Mouse (Mus musculus) CH12.LX (cell line): ENCODE measurements at regions not wholly inside any gene's neighbourhood (a gene's known extent, or its start where the extent isn't known, plus 50 kb on each side); places are given as distances from the start of the nearest gene placed in this dataset.

Source experiments
- DNase-seq: peaks from one replicate; pipeline ENCODE4 v3.0.0-alpha.2; 2013; ENCODE audit errors: extremely low read depth
- H3K27ac ChIP-seq: 2 replicates; pipeline ENCODE4 v1.5.1; 2012; ENCODE audit warnings: low read depth, mild to moderate bottlenecking, control low read depth, moderate library complexity; ENCODE audit not compliant: insufficient read depth
- H3K27me3 ChIP-seq: replicated peaks from 2 replicates; pipeline ENCODE3; 2012; ENCODE audit warnings: inconsistent platforms
- H3K36me3 ChIP-seq, 2 experiments: replicated peaks in 1 of 2; 2 replicates each; pipeline versions ENCODE3 to v1.6.1; 2012; ENCODE audit warnings: inconsistent platforms in 1 of 2, low read length in 1 of 2, mild to moderate bottlenecking in 1 of 2, mixed read lengths in 1 of 2, moderate library complexity in 1 of 2; ENCODE audit not compliant: control insufficient read depth in 1 of 2, insufficient read depth in 1 of 2
- H3K4me1 ChIP-seq, 2 experiments: 2 replicates each; pipeline ENCODE4 v1.6.1; 2012; ENCODE audit warnings: inconsistent platforms in 1 of 2, moderate library complexity in 1 of 2; ENCODE audit not compliant: insufficient read depth in 2 of 2, control insufficient read depth in 1 of 2
- H3K4me2 ChIP-seq: 2 replicates; pipeline ENCODE4 v1.6.1; 2012; ENCODE audit warnings: low read depth, mild to moderate bottlenecking, control low read depth; ENCODE audit not compliant: poor library complexity, insufficient read depth, severe bottlenecking
- H3K4me3 ChIP-seq, 3 experiments: fragments of 150-350 bp in 1 of 3; sonication (generic) in 1 of 3; replicated peaks in 1 of 3; 2 replicates each; pipeline versions ENCODE3 to v1.5.1; 2011 to 2012; ENCODE audit warnings: low read depth in 2 of 3, low read length in 2 of 3, mild to moderate bottlenecking in 2 of 3, moderate library complexity in 2 of 3, control low read depth in 1 of 3, improper control_type of control experiment in 1 of 3, inconsistent platforms in 1 of 3, mixed read lengths in 1 of 3; ENCODE audit not compliant: poor library complexity in 1 of 3
- H3K79me2 ChIP-seq: replicated peaks from 2 replicates; pipeline ENCODE4 v1.6.1; 2012; ENCODE audit warnings: mild to moderate bottlenecking, moderate library complexity; ENCODE audit not compliant: control insufficient read depth, poor library complexity, insufficient read depth, severe bottlenecking; ENCODE audit errors: extremely low read depth
- H3K9ac ChIP-seq: 2 replicates; pipeline ENCODE4 v1.6.1; 2012; ENCODE audit warnings: low read depth, mild to moderate bottlenecking, control low read depth, moderate library complexity; ENCODE audit not compliant: insufficient read depth
- H3K9me3 ChIP-seq: replicated peaks from 2 replicates; pipeline ENCODE3; 2012; ENCODE audit warnings: low read length, inconsistent platforms, mixed read lengths
- BHLHE40 ChIP-seq: IDR thresholded peaks from 2 replicates; pipeline ENCODE4 v1.6.1; 2011; ENCODE audit warnings: mild to moderate bottlenecking, low read depth, low read length, improper control_type of control experiment
- CHD2 ChIP-seq: IDR thresholded peaks from 2 replicates; pipeline ENCODE4 v1.6.1; 2011; ENCODE audit warnings: low read length, improper control_type of control experiment
- CTCF ChIP-seq, 2 experiments: IDR thresholded peaks in 1 of 2; conservative IDR thresholded peaks in 1 of 2; 2 replicates each; pipeline ENCODE4 v1.5.1; 2011 to 2012; ENCODE audit warnings: low read depth in 2 of 2, low read length in 2 of 2, improper control_type of control experiment in 1 of 2, inconsistent platforms in 1 of 2, mild to moderate bottlenecking in 1 of 2, moderate library complexity in 1 of 2
- E2F4 ChIP-seq: IDR thresholded peaks from 2 replicates; pipeline ENCODE4 v1.6.1; 2011; ENCODE audit warnings: low read depth, low read length, improper control_type of control experiment; ENCODE audit not compliant: insufficient replicate concordance
- EP300 ChIP-seq: IDR thresholded peaks from 2 replicates; pipeline ENCODE4 v1.6.1; 2011; ENCODE audit warnings: low read length, improper control_type of control experiment
- ETS1 ChIP-seq: conservative IDR thresholded peaks from 2 replicates; pipeline ENCODE4 v1.6.1; 2012; ENCODE audit warnings: low read depth, mild to moderate bottlenecking, inconsistent platforms, low read length, improper control_type of control experiment, moderate library complexity
- GABPA ChIP-seq: IDR thresholded peaks from 2 replicates; pipeline ENCODE4 v1.6.1; 2012; ENCODE audit warnings: low read depth, low read length, improper control_type of control experiment, inconsistent platforms; ENCODE audit not compliant: insufficient replicate concordance
- HCFC1 ChIP-seq: IDR thresholded peaks from 2 replicates; pipeline ENCODE4 v1.6.1; 2012; ENCODE audit warnings: low read depth, mild to moderate bottlenecking, inconsistent platforms, low read length, improper control_type of control experiment
- IRF4 ChIP-seq: IDR thresholded peaks from 2 replicates; pipeline ENCODE4 v1.6.1; 2014; ENCODE audit warnings: low read depth, mild to moderate bottlenecking, inconsistent platforms, low read length, improper control_type of control experiment
- KAT2A ChIP-seq: IDR thresholded peaks from 2 replicates; pipeline ENCODE4 v1.6.1; 2012; ENCODE audit warnings: low read length, improper control_type of control experiment, inconsistent platforms; ENCODE audit not compliant: insufficient replicate concordance
- MAFK ChIP-seq: IDR thresholded peaks from 2 replicates; pipeline ENCODE4 v1.6.1; 2011; ENCODE audit warnings: low read length, improper control_type of control experiment; ENCODE audit not compliant: insufficient replicate concordance
- MAX ChIP-seq: IDR thresholded peaks from 2 replicates; pipeline ENCODE4 v1.6.1; 2011; ENCODE audit warnings: low read length, improper control_type of control experiment
- MYC ChIP-seq: IDR thresholded peaks from 2 replicates; pipeline ENCODE4 v1.6.1; 2011; ENCODE audit warnings: low read depth, mild to moderate bottlenecking, improper control_type of control experiment, low read length
- NELFE ChIP-seq: IDR thresholded peaks from 2 replicates; pipeline ENCODE4 v1.6.1; 2011; ENCODE audit warnings: low read depth, low read length, improper control_type of control experiment
- NRF1 ChIP-seq: IDR thresholded peaks from 2 replicates; pipeline ENCODE4 v1.6.1; 2014; ENCODE audit warnings: low read depth, mild to moderate bottlenecking, inconsistent platforms, low read length, improper control_type of control experiment, moderate library complexity
- PAX5 ChIP-seq: IDR thresholded peaks from 2 replicates; pipeline ENCODE4 v1.6.1; 2012; ENCODE audit warnings: low read length, inconsistent platforms, mixed read lengths
- POLR2AphosphoS2 ChIP-seq: IDR thresholded peaks from 2 replicates; pipeline ENCODE4 v1.6.1; 2011; ENCODE audit warnings: low read depth, low read length, improper control_type of control experiment
- TCF12 ChIP-seq: IDR thresholded peaks from 2 replicates; pipeline ENCODE4 v1.6.1; 2014; ENCODE audit warnings: low read depth, mild to moderate bottlenecking, inconsistent platforms, low read length, improper control_type of control experiment
- UBTF ChIP-seq: IDR thresholded peaks from 2 replicates; pipeline ENCODE4 v1.6.1; 2012; ENCODE audit warnings: low read depth, mild to moderate bottlenecking, inconsistent platforms, low read length, improper control_type of control experiment, moderate library complexity
- USF1 ChIP-seq: IDR thresholded peaks from 2 replicates; pipeline ENCODE4 v1.6.1; 2014; ENCODE audit warnings: low read depth, mild to moderate bottlenecking, inconsistent platforms, low read length, improper control_type of control experiment
- ZC3H11A ChIP-seq: IDR thresholded peaks from 2 replicates; pipeline ENCODE4 v1.6.1; 2012; ENCODE audit warnings: low read depth, mild to moderate bottlenecking, inconsistent platforms, low read length, improper control_type of control experiment
- ZKSCAN1 ChIP-seq: IDR thresholded peaks from 2 replicates; pipeline ENCODE4 v1.6.1; 2012; ENCODE audit warnings: low read depth, inconsistent platforms, low read length, improper control_type of control experiment, borderline replicate concordance
- ZMIZ1 ChIP-seq: IDR thresholded peaks from 2 replicates; pipeline ENCODE4 v1.6.1; 2012; ENCODE audit warnings: low read depth, mild to moderate bottlenecking, inconsistent platforms, low read length, improper control_type of control experiment
- dilution Hi-C: fragments of 300-500 bp; cut with MboI; formaldehyde crosslinking; loops from 2 replicates; pipeline ENCODE4 v1.14.3; 2020; ENCODE audit warnings: low sequenced_read_pairs; ENCODE audit not compliant: extremely low pct_unique_long_range_greater_than_20kb, extremely low pct_ligation_motif_present
- in situ Hi-C: fragments of 300-500 bp; cut with MboI; formaldehyde crosslinking; loops from 3 replicates; pipeline ENCODE4 v1.14.3; 2019; ENCODE audit warnings: low sequenced_read_pairs, low pct_ligation_motif_present, low pct_unique_long_range_greater_than_20kb, mixed read lengths

DNA sequence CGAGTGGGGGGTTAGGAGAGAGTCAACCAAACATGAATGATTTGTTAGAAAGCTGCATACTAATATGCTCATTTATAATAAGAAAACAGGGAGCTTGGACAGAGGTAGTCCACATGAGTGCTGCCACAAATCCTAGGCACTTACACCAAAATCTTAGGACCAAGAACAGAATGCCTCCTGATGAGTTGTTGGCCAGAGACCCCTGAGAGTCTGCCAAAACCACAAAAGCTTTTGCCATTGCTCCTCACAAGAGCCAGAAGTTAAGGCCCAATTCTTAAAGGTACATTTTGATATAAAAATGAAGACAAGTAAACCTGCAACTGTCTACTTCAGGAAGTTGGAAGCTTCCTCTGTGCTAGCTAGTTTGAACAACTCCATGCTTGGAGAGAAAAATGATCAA, 820.7 kb upstream of the Map3k7 start:
- Histone ChIP-seq H3K4me2 (no peak overlapping the region), H3K9ac (no peak overlapping the region), H3K36me3 (no peaks in the 10 kb centered on the region), H3K9me3 (peaks cover 25% of the 10 kb centered on the region), H3K79me2 (no peaks in the 10 kb centered on the region), H3K27ac (no peak overlapping the region), H3K27me3 (no peaks in the 10 kb centered on the region), H3K4me1 (no peaks in the 10 kb centered on the region), H3K4me3 (no peak overlapping the region)
- TF ChIP-seq E2F4 (no peak), GABPA (no peak), NELFE (no peak), HCFC1 (no peak), POLR2AphosphoS2 (no peak), MAFK (no peak), NRF1 (no peak), MAX (no peak), BHLHE40 (no peak)
- in situ Hi-C loops = no loop called here
- dilution Hi-C loops = no loop called here
- no peak for DNase-seq

DNA sequence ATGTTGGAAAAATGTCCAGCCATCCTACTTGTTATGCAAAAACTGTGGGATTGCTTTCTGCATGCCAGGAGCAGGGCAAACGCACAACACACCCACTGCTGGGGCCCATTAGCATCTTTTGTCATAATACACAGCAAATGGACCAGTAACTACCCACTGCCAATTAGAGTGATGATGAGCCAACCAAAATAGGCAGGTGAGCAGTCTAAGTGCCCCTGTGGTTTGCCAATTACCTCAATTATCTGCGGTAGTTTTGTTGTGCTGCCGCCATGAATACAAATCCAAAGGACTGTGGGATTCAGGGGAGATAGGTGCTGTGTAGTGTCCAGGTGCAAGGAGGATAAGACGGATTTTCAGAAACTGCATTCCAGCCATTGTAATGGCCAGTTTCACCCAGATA, 796.5 kb upstream of the Map3k7 start:
- no peak overlapping the region for H3K4me2 ChIP-seq
- H3K4me3 ChIP-seq = no peak overlapping the region
- H3K36me3 ChIP-seq = no peaks in the 10 kb centered on the region
- H3K4me1 ChIP-seq = no peaks in the 10 kb centered on the region
- H3K9ac ChIP-seq = no peak overlapping the region
- no peak for TF ChIP-seq CTCF (conservative IDR thresholded peaks at IDR 0.05 in 1 of 2, IDR thresholded peaks at IDR 0.05 in 1 of 2; ENCODE audit: low read depth in 2 of 2, low read length in 2 of 2)
- no peak for TF ChIP-seq USF1
- TF ChIP-seq ZMIZ1 = no peak
- TF ChIP-seq IRF4 = no peak
- no peak for TF ChIP-seq MAX
- no peak for TF ChIP-seq ZKSCAN1
- no peak for TF ChIP-seq MYC
- no peak for TF ChIP-seq NELFE
- TF ChIP-seq HCFC1 = no peak
- TF ChIP-seq ETS1 = no peak
- TF ChIP-seq MAFK = no peak
- TF ChIP-seq CHD2 = no peak
- TF ChIP-seq NRF1 = no peak
- no peak for TF ChIP-seq UBTF
- TF ChIP-seq ZC3H11A = no peak
- TF ChIP-seq KAT2A = no peak
- TF ChIP-seq PAX5 = no peak
- no peak for TF ChIP-seq TCF12
- TF ChIP-seq EP300 = no peak
- peaks cover 30% of the 10 kb centered on the region for H3K9me3 ChIP-seq
- H3K27ac ChIP-seq = no peak overlapping the region
- H3K79me2 ChIP-seq = no peaks in the 10 kb centered on the region
- dilution Hi-C loops (no loop called here), in situ Hi-C loops (no loop called here)
- DNase-seq = no peak
- H3K27me3 ChIP-seq = no peaks in the 10 kb centered on the region
